Mouse (Mus musculus) G1E (cell line): Measurements from ENCODE around the gene Runx3. TPM values are rescaled to one million over a fixed set of nuclear protein-coding genes. Genes with fewer than 3 reads are reported as not detected.

Source experiments
- ATAC-seq: 2 replicates; pipeline ENCODE4 v1.8.0; 2016; ENCODE audit warnings: mild to moderate bottlenecking; ENCODE audit not compliant: insufficient number of reproducible peaks, poor library complexity, low FRiP score, severe bottlenecking; ENCODE audit errors: extremely low read depth
- DNase-seq: peaks from one replicate; pipeline ENCODE4 v3.0.0; 2012; ENCODE audit warnings: low spot score
- H3K27me3 ChIP-seq: 2 replicates; pipeline ENCODE4 v1.6.1; 2012; ENCODE audit warnings: mild to moderate bottlenecking, low read length, inconsistent platforms; ENCODE audit not compliant: insufficient read depth
- H3K36me3 ChIP-seq: replicated peaks from 2 replicates; pipeline ENCODE3; 2012; ENCODE audit warnings: mild to moderate bottlenecking, inconsistent platforms
- H3K4me1 ChIP-seq: 2 replicates; pipeline ENCODE4 v1.6.1; 2012; ENCODE audit warnings: low read depth, low read length, inconsistent platforms, mixed read lengths; ENCODE audit not compliant: insufficient read depth
- H3K4me3 ChIP-seq: 2 replicates; pipeline ENCODE4 v1.5.1; 2012; ENCODE audit warnings: low read depth, mild to moderate bottlenecking, inconsistent platforms, low read length, moderate library complexity, mixed read lengths
- H3K9me3 ChIP-seq: replicated peaks from 2 replicates; pipeline ENCODE4 v1.6.1; 2012; ENCODE audit warnings: inconsistent platforms
- CTCF ChIP-seq: IDR thresholded peaks from 2 replicates; pipeline ENCODE4 v1.5.1; 2012; ENCODE audit warnings: low read depth, low read length, inconsistent platforms, mixed read lengths
- GATA1 ChIP-seq: IDR thresholded peaks from 2 replicates; pipeline ENCODE4 v1.6.1; 2012; ENCODE audit warnings: borderline replicate concordance, low read length, inconsistent platforms, mixed read lengths
- GATA2 ChIP-seq: IDR thresholded peaks from 2 replicates; pipeline ENCODE4 v1.6.1; 2012; ENCODE audit warnings: low read depth, low read length, inconsistent platforms, borderline replicate concordance
- POLR2AphosphoS5 ChIP-seq: IDR thresholded peaks from 2 replicates; pipeline ENCODE4 v1.6.1; 2012; ENCODE audit warnings: low read depth, low read length, inconsistent platforms; ENCODE audit not compliant: insufficient replicate concordance
- TAL1 ChIP-seq: conservative IDR thresholded peaks from 2 replicates; pipeline ENCODE4 v1.6.1; 2012; ENCODE audit warnings: low read depth, low read length, inconsistent platforms, mixed read lengths
- polyA plus RNA-seq: library from polyadenylated mRNA; stranded (reverse); fragments of >175 nt; gene quantifications from 2 replicates; pipeline ENCODE4 v1.2.3, GENCODE M21; 2012
- total RNA-seq, 2 experiments: library from RNA; stranded (forward) in 1 of 2; stranded (reverse) in 1 of 2; fragments of 200-1000 nt in 1 of 2; fragments of >200 nt in 1 of 2; fragmentation: Nextera tagmentation in 1 of 2; gene quantifications; 2 replicates each; pipeline ENCODE4 v1.2.3; 2014 to 2017

Gene Runx3
- total and polyA plus RNA-seq, 3 experiments: 0.05 to 0.55 TPM; not detected in 1

GRCm38 (mm10) chr4:135141720-135142119 lies 21.3 kb downstream of the Runx3 start:
- Histone ChIP-seq H3K4me3 (no peak overlapping the region), H3K9me3 (no peaks in the 10 kb centered on the region), H3K36me3 (no peaks in the 10 kb centered on the region), H3K27me3 (peaks cover 26% of the 10 kb centered on the region), H3K4me1 (no peaks in the 10 kb centered on the region)
- TF ChIP-seq GATA2 (no peak), POLR2AphosphoS5 (no peak), CTCF (no peak)
- no peak for DNase-seq
- no peak for ATAC-seq

GRCm38 (mm10) chr4:135146734-135147133 lies 26.3 kb downstream of the Runx3 start:
- DNase-seq (no peak), ATAC-seq (no peak)
- TF ChIP-seq GATA1 (no peak), GATA2 (no peak), CTCF (no peak), TAL1 (no peak), POLR2AphosphoS5 (no peak)
- peaks cover 21% of the 10 kb centered on the region for H3K27me3 ChIP-seq
- H3K4me3 ChIP-seq: no peak overlapping the region
- peaks cover 13% of the 10 kb centered on the region for H3K9me3 ChIP-seq
- no peaks in the 10 kb centered on the region for H3K36me3 ChIP-seq
- H3K4me1 ChIP-seq: no peaks in the 10 kb centered on the region

- Histone ChIP-seq H3K4me3 (no peak overlapping the region), H3K4me1 (no peaks in the 10 kb centered on the region), H3K36me3 (no peaks in the 10 kb centered on the region), H3K27me3 (peaks cover 21% of the 10 kb centered on the region), H3K9me3 (peaks cover 31% of the 10 kb centered on the region)
- no peak for DNase-seq
- no peak for ATAC-seq
- TF ChIP-seq GATA2 (no peak), POLR2AphosphoS5 (no peak), TAL1 (no peak), CTCF (no peak), GATA1 (no peak)
Observed at GRCm38 (mm10) chr4:135148660-135149059, 28.2 kb downstream of the Runx3 start.

- Histone ChIP-seq H3K4me1 (no peaks in the 10 kb centered on the region), H3K36me3 (no peaks in the 10 kb centered on the region), H3K9me3 (peaks cover 46% of the 10 kb centered on the region), H3K27me3 (peaks cover 16% of the 10 kb centered on the region), H3K4me3 (no peak overlapping the region)
- ATAC-seq: no peak
- TF ChIP-seq GATA1 (no peak), POLR2AphosphoS5 (no peak), TAL1 (no peak), CTCF (no peak), GATA2 (no peak)
- DNase-seq: no peak
Observed at GRCm38 (mm10) chr4:135150031-135150801, 29.8 kb downstream of the Runx3 start.

DNA sequence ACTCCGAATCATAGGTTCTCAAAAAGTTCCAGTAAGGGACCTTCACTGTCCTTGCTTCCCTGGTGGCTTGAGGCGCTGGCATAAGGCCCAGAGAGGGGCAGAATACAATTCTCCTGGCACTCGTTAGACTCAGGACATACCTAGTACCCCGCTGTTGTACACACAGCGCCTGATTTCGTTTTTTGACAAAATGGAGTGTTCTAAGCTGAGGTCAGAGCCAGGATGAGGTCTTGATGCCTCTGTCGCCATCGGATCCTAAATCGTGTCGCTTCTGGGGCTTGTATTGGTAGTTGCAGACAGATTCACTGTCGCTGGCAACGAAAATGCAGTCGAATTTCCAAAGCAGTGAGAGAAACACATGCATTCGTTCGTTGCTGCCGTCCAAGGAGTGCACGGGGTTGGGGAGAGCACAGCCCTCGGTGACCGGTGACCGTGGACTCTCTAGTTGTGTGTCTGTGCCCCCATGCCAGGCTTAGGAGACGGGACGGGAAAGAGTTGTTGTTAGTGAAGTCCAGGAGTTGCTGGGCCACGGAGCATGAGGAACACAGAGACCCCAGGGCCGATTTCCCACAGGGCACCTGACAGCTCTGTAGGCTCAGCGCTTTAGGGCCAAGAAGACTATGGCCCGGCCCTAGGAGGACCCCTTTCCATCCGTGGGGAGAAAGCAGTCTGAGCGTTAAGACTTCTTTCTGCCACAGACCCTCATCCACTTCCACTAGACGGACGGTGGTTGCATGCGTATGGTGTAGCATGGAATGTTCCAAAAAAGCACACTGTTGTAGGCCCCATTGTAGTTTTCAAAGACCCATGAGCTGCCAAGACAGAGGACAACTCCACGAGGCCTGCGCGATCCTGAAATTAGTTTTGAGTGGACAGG lies 30.9 kb downstream of the Runx3 start:
- DNase-seq (no peak), ATAC-seq (no peak)
- no peak for TF ChIP-seq CTCF
- no peak for TF ChIP-seq GATA1
- TF ChIP-seq GATA2: no peak
- no peak for TF ChIP-seq POLR2AphosphoS5
- no peak for TF ChIP-seq TAL1
- Histone ChIP-seq H3K4me1 (no peaks in the 10 kb centered on the region), H3K27me3 (peaks cover 16% of the 10 kb centered on the region), H3K9me3 (peaks cover 48% of the 10 kb centered on the region), H3K4me3 (no peak overlapping the region), H3K36me3 (no peaks in the 10 kb centered on the region)

DNA sequence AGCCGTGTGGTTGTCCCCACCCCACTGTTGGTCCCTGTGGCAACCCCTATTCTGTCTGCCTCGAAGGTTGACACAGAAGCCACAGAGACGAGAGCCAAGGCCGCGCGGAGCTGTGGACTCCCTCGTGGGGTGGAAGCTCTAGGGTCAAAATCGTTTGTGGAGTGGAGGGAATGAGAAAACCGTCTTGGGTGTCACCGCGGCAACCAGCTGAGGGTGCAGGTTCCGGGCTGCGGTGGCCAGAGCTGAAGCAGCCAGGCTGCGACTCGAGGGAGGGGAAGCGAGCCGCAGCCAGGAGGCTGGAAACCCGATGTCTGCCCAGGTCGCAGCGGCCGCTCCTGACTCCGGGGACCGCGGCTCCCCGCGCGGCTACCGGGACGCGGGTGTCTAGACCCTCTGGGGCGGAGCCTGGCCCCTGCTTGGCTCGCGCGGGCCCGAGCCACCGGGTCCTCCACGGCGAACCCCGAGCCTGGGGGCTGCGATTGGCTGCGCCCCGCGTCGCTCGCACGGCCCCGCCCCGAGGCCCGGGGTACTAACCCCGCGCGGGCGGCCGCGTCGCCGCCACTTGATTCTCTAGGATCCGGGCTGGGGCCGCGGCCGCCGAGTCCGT lies 31.6 kb downstream of the Runx3 start:
- Histone ChIP-seq H3K9me3 (peaks cover 48% of the 10 kb centered on the region), H3K36me3 (no peaks in the 10 kb centered on the region), H3K4me3 (no peak overlapping the region; the same call in 1 of the 2 replicates), H3K27me3 (peaks cover 15% of the 10 kb centered on the region), H3K4me1 (no peaks in the 10 kb centered on the region)
- ATAC-seq: no peak
- no peak for TF ChIP-seq GATA2
- DNase-seq: no peak
